Mouse (Mus musculus) limb, embryonic 11.5 days (tissue): ENCODE data around the gene Bcan. TPM values are rescaled to one million over a fixed set of nuclear protein-coding genes. Genes with fewer than 3 reads are reported as not detected.

Experiments
- ATAC-seq: fragments of 200-750 bp; cut with Nextera tagmentation; 2 replicates; pipeline ENCODE4 v1.8.0; 2017; ENCODE audit warnings: low read depth; ENCODE audit not compliant: insufficient number of reproducible peaks, low FRiP score, low TSS enrichment
- DNase-seq: peaks from one replicate; pipeline ENCODE4 v3.0.0-alpha.2; 2015; ENCODE audit warnings: low spot score
- H3K27ac ChIP-seq: fragments of 300-500 bp; sonication (generic); replicated peaks from 2 replicates; pipeline ENCODE4 v1.5.1; 2014; ENCODE audit warnings: low read depth, mild to moderate bottlenecking, low read length
- H3K27me3 ChIP-seq: fragments of 300-500 bp; sonication (generic); 2 replicates; pipeline ENCODE4 v1.6.1; 2014; ENCODE audit warnings: mild to moderate bottlenecking, low read length, mixed read lengths; ENCODE audit not compliant: control insufficient read depth, insufficient read depth
- H3K36me3 ChIP-seq: fragments of 300-500 bp; sonication (generic); 2 replicates; pipeline ENCODE4 v1.6.1; 2014; ENCODE audit warnings: mild to moderate bottlenecking, low read length, moderate library complexity, mixed read lengths; ENCODE audit not compliant: control insufficient read depth, insufficient read depth
- H3K4me1 ChIP-seq: fragments of 300-500 bp; sonication (generic); 2 replicates; pipeline ENCODE4 v1.6.1; 2014; ENCODE audit warnings: low read length, mixed read lengths; ENCODE audit not compliant: control insufficient read depth, insufficient read depth
- H3K4me2 ChIP-seq: fragments of 300-500 bp; sonication (generic); 2 replicates; pipeline ENCODE4 v1.6.1; 2014; ENCODE audit warnings: low read depth, mild to moderate bottlenecking, moderate library complexity; ENCODE audit not compliant: severe bottlenecking
- H3K4me3 ChIP-seq: fragments of 300-500 bp; sonication (generic); 2 replicates; pipeline ENCODE4 v1.5.1; 2014; ENCODE audit warnings: low read depth, low read length
- H3K9ac ChIP-seq: fragments of 300-500 bp; sonication (generic); 2 replicates; pipeline ENCODE4 v1.6.1; 2014; ENCODE audit warnings: mild to moderate bottlenecking, low read length
- H3K9me3 ChIP-seq: fragments of 300-500 bp; sonication (generic); 2 replicates; pipeline ENCODE4 v1.6.1; 2016; ENCODE audit warnings: low read length; ENCODE audit not compliant: control insufficient read depth
- WGBS: fragments of 180-500 bp; shearing (Covaris S2); extraction: QIAGEN DNeasy Blood & Tissue Kit; methylation state at CpG from one replicate; pipeline ENCODE4 v1.1.7; 2014; 5-methylcytosine and 5-hydroxymethylcytosine counted together
- polyA plus RNA-seq: library from polyadenylated mRNA; unstranded; fragments of >200 nt; fragmentation: Nextera tagmentation; extraction: Ambion mirVana; gene quantifications from 2 replicates; pipeline ENCODE4 v1.2.1, GENCODE M21; 2014

The Bcan gene
- polyA plus RNA-seq, 1 experiment from 2014 or later, result not detected

GRCm38 (mm10) chr3:87981894-87982835 is 17.9 kb downstream of the Bcan start:
- no peaks in the 10 kb centered on the region for H3K36me3 ChIP-seq
- H3K27ac ChIP-seq, result peak overlapping the region; percentile 21; the same call in 1 of the 2 replicates
- peak overlapping the region; percentile 22; the same call in 1 of the 2 replicates for H3K9ac ChIP-seq
- H3K9me3 ChIP-seq, result no peaks in the 10 kb centered on the region
- DNase-seq (no peak), ATAC-seq (no peak)
- WGBS, result 38% methylated on average over 12 of the region's 12 CpGs
- H3K4me3 ChIP-seq, result no peak overlapping the region
- H3K4me2 ChIP-seq, result peak overlapping the region; percentile 20; the same call in 1 of the 2 replicates
- H3K27me3 ChIP-seq, result no peaks in the 10 kb centered on the region
- H3K4me1 ChIP-seq, result peaks cover 19% of the 10 kb centered on the region

GRCm38 (mm10) chr3:87981214-87981760 is 18.7 kb downstream of the Bcan start:
- Histone ChIP-seq H3K4me2 (no peak overlapping the region), H3K4me3 (no peak overlapping the region), H3K4me1 (peaks cover 19% of the 10 kb centered on the region), H3K9me3 (no peaks in the 10 kb centered on the region), H3K36me3 (no peaks in the 10 kb centered on the region), H3K27me3 (no peaks in the 10 kb centered on the region), H3K9ac (no peak overlapping the region), H3K27ac (no peak overlapping the region)
- DNase-seq, result no peak
- no peak for ATAC-seq
- WGBS, result 87% methylated on average over 6 of the region's 6 CpGs

- Histone ChIP-seq H3K9ac (no peak overlapping the region), H3K36me3 (no peaks in the 10 kb centered on the region), H3K4me2 (no peak overlapping the region), H3K9me3 (no peaks in the 10 kb centered on the region), H3K4me1 (peaks cover 19% of the 10 kb centered on the region), H3K4me3 (no peak overlapping the region), H3K27me3 (no peaks in the 10 kb centered on the region), H3K27ac (no peak overlapping the region)
- WGBS, result 53% methylated on average over 5 of the region's 5 CpGs
- no peak for DNase-seq
- no peak for ATAC-seq
These were observed 19.3 kb downstream of the Bcan start for GRCm38 (mm10) chr3:87980728-87981127.

- Histone ChIP-seq H3K27ac (no peak overlapping the region; the same call in 1 of the 2 replicates), H3K4me3 (no peak overlapping the region), H3K9me3 (no peaks in the 10 kb centered on the region), H3K36me3 (no peaks in the 10 kb centered on the region), H3K4me1 (peaks cover 19% of the 10 kb centered on the region), H3K9ac (no peak overlapping the region), H3K4me2 (no peak overlapping the region), H3K27me3 (no peaks in the 10 kb centered on the region)
- ATAC-seq (no peak), DNase-seq (no peak)
- 55% methylated on average over 3 of the region's 3 CpGs for WGBS
These were observed 19.9 kb downstream of the Bcan start for GRCm38 (mm10) chr3:87980085-87980484.

GRCm38 (mm10) chr3:87979493-87979892 is 20.5 kb downstream of the Bcan start:
- 79% methylated on average over 5 of the region's 5 CpGs for WGBS
- Histone ChIP-seq H3K9ac (no peak overlapping the region), H3K4me3 (no peak overlapping the region), H3K4me2 (no peak overlapping the region), H3K27me3 (no peaks in the 10 kb centered on the region), H3K36me3 (no peaks in the 10 kb centered on the region), H3K4me1 (peaks cover 23% of the 10 kb centered on the region), H3K27ac (no peak overlapping the region; the same call in 1 of the 2 replicates), H3K9me3 (no peaks in the 10 kb centered on the region)
- DNase-seq, result no peak
- ATAC-seq, result no peak

- ATAC-seq (no peak), DNase-seq (peak; percentile 32)
- no peaks in the 10 kb centered on the region for H3K9me3 ChIP-seq
- WGBS, result 12% methylated on average over 12 of the region's 12 CpGs
- H3K9ac ChIP-seq, result no peak overlapping the region
- H3K27me3 ChIP-seq, result peaks cover 19% of the 10 kb centered on the region
- H3K4me3 ChIP-seq, result no peak overlapping the region
- no peaks in the 10 kb centered on the region for H3K36me3 ChIP-seq
- H3K4me1 ChIP-seq, result peaks cover 42% of the 10 kb centered on the region
- H3K4me2 ChIP-seq, result peak overlapping the region; percentile 3; the same call in 1 of the 2 replicates
- no peak overlapping the region for H3K27ac ChIP-seq
These were observed 25.5 kb downstream of the Bcan start for GRCm38 (mm10) chr3:87974381-87974987.

- peaks cover 42% of the 10 kb centered on the region for H3K4me1 ChIP-seq
These were observed 26.2 kb downstream of the Bcan start for GRCm38 (mm10) chr3:87973593-87974380.

GRCm38 (mm10) chr3:87972776-87973175 is 27.3 kb downstream of the Bcan start:
- WGBS, result 24% methylated on average over 5 of the region's 5 CpGs
- DNase-seq, result peak; percentile 40
- Histone ChIP-seq H3K27ac (no peak overlapping the region), H3K4me3 (peak overlapping the region; percentile 49), H3K4me2 (peak overlapping the region; percentile 96), H3K36me3 (no peaks in the 10 kb centered on the region), H3K27me3 (peaks cover 19% of the 10 kb centered on the region), H3K9ac (no peak overlapping the region), H3K9me3 (no peaks in the 10 kb centered on the region), H3K4me1 (peaks cover 42% of the 10 kb centered on the region)
- ATAC-seq, result no peak

More at GRCm38 (mm10) chr3:87973593-87974380, 26.2 kb downstream of the Bcan start:
- no peaks in the 10 kb centered on the region for H3K9me3 ChIP-seq
- H3K4me2 ChIP-seq, result peak overlapping the region; percentile 96; the same call in 1 of the 2 replicates
- peaks cover 19% of the 10 kb centered on the region for H3K27me3 ChIP-seq
- no peak overlapping the region for H3K9ac ChIP-seq
- DNase-seq, result no peak
- no peak overlapping the region for H3K27ac ChIP-seq
- H3K4me3 ChIP-seq, result no peak overlapping the region
- WGBS, result 35% methylated on average over 14 of the region's 14 CpGs
- no peak for ATAC-seq
- no peaks in the 10 kb centered on the region for H3K36me3 ChIP-seq
